Mouse (Mus musculus): ENCODE data around the gene Gm39653.
"Not testable (repeated sequence)": the region's sequence is repeated elsewhere in the genome, so short reads cannot be mapped to it uniquely, and the experiment has no call there.

The Gm39653 gene

DNA sequence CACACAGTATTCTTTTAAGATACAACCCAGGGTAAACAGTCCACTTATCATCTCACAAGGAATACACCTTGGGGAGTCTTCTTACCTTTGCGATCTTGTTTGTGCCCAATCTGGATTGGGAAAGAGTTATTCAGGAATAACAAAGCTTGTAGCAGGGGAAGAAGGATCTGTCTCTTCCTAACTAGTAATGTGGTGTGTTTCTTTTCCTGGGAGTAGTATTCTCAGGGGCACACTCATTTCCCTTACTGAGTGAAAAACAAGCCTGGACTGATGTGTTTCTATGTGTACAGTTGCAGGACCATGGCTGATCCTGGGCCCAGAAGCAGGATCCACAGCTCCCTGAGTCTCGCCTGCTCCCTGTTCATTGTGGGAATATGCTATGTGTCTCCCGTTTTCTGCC lies at the start of gene Gm39653:
Gm39653 (plus strand) TSS at position 301 of the 400 bp plus-strand sequence.
- DNase-seq (ENCODE audit: low read depth, low spot score), result no peak
- no peaks in the 10 kb centered on the region for H3K27me3 ChIP-seq (ENCODE audit: control insufficient read depth, insufficient read depth, low read length, poor library complexity, severe bottlenecking)
- H3K36me3 ChIP-seq (ENCODE audit: control insufficient read depth, insufficient read depth, low read length, poor library complexity, severe bottlenecking), result no peaks in the 10 kb centered on the region

DNA sequence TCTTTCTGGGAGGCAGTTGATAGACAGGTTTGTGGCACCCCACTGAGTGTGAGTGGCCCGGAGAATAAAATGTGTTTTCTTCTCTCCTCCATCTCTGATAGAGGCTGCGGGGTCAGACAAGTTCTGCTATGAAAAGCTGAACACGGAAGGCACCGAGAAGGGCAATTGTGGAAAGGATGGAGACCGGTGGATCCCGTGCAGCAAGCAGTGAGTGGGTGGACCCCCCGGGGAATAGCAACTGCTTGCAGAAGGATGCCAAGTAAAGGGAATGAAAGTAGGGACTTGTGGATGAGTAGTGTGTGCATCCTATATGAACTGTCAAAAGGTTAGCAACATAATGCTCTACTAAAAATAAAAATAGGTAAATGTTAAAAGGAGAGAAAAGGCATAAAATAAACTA lies 49.3 kb upstream of the Gm39653 start:
- no peaks in the 10 kb centered on the region for H3K27me3 ChIP-seq (ENCODE audit: control insufficient read depth, insufficient read depth, low read length, poor library complexity, severe bottlenecking)
- DNase-seq (ENCODE audit: low read depth, low spot score), result no peak
- no peaks in the 10 kb centered on the region for H3K36me3 ChIP-seq (ENCODE audit: control insufficient read depth, insufficient read depth, low read length, poor library complexity, severe bottlenecking)

DNA sequence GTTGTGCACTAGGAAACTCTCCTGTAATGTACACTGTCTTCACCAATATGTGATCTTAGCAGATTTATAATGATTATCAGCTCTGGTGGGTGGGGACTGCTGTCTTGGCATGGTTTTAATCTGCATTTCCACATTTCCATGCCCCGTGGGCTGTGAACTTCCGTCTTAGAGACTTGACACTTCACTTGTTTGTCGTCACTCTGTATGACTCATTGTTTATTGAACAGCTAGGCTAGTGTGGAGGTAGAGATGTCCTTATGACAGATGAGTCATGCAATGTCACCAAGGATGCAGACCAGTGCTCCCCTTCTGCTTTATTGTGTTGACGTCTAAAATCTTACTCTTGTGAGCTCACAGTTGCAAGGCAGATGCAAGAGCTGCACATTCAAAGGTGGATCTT lies 48.7 kb upstream of the Gm39653 start:
- no peak for DNase-seq (ENCODE audit: low read depth, low spot score)
- Histone ChIP-seq H3K36me3 (ENCODE audit: control insufficient read depth, insufficient read depth, low read length, poor library complexity, severe bottlenecking) (no peaks in the 10 kb centered on the region), H3K27me3 (ENCODE audit: control insufficient read depth, insufficient read depth, low read length, poor library complexity, severe bottlenecking) (no peaks in the 10 kb centered on the region)

DNA sequence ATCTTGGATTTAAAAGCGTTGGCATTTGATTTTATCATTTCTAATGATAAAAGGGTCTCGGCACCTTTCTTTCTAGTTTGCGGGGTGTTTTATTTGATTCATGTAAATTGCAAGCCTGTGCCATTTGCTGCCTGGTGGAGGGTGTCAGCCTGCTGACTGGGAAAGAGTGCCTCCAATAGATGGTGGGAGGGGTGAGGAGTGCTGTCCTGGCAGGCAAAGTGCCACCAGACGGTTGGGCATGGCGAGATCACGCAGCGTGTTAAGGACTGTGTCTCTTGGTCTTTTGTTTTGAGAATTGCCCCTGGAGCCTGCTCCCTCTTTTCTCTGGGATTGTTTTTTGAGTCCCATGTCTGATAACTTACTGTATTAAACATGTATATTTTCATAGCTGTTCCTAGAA lies 43.5 kb upstream of the Gm39653 start:
- DNase-seq (ENCODE audit: low read depth, low spot score), result no peak
- Histone ChIP-seq H3K36me3 (ENCODE audit: control insufficient read depth, insufficient read depth, low read length, poor library complexity, severe bottlenecking) (no peaks in the 10 kb centered on the region), H3K27me3 (ENCODE audit: control insufficient read depth, insufficient read depth, low read length, poor library complexity, severe bottlenecking) (no peaks in the 10 kb centered on the region)

DNA sequence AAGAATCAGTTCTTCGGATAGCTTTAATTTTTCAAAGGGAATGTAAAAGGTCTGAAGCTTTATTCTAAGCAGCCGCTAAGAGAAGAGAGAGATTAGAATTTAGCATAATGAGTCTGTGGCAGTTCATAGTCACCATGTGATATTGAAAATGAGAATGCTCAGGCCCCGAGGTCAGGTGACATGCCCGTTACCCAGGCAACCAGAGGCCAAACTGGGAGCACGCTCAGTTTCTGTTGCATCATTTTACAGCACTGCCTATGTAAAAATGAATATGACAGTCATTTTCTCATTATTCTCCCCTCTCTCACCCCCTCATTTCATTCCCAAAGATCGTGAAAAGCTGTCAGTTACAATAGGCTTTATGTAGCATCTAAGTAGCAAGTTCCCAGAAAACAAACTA lies 42.3 kb upstream of the Gm39653 start:
- Histone ChIP-seq H3K36me3 (ENCODE audit: control insufficient read depth, insufficient read depth, low read length, poor library complexity, severe bottlenecking) (no peaks in the 10 kb centered on the region), H3K27me3 (ENCODE audit: control insufficient read depth, insufficient read depth, low read length, poor library complexity, severe bottlenecking) (no peaks in the 10 kb centered on the region)
- no peak for DNase-seq (ENCODE audit: low read depth, low spot score)

DNA sequence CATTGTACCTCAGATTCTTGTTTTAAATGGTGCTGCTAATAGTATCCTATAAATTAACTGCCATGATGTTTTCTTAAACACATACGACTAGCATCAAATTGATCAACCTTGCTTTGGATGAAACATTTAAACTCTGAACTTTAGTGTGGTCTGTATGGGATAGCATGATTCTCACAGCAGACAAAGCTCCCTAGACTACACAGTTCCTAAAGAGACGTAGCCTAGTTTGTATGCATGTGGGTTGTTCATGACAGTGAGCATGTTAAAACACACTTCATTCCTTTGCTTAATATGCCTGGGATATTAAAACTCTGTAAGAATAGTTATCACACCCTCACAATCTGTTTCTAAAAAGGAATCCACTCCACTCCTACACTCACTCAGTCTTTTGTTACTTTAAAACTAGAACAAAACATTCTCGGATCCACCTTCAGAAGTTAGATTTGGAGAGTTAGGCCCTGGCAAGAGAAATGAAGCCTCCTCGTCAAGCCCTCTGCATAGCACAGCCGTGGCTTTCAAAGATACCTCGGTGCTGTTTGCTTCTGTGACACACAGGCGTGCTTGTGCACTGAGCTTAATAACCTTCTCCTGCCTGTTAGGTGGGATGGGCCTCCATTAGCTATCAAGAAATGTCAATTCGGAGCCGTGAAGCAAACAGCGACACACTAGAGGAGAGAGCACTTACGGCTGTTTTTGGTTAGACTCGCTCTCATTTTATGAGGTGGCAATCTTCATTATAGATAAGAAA lies 41.7 kb upstream of the Gm39653 start:
- Histone ChIP-seq H3K27me3 (ENCODE audit: control insufficient read depth, insufficient read depth, low read length, poor library complexity, severe bottlenecking) (no peaks in the 10 kb centered on the region), H3K36me3 (ENCODE audit: control insufficient read depth, insufficient read depth, low read length, poor library complexity, severe bottlenecking) (no peaks in the 10 kb centered on the region)
- DNase-seq (ENCODE audit: low read depth, low spot score), result no peak

DNA sequence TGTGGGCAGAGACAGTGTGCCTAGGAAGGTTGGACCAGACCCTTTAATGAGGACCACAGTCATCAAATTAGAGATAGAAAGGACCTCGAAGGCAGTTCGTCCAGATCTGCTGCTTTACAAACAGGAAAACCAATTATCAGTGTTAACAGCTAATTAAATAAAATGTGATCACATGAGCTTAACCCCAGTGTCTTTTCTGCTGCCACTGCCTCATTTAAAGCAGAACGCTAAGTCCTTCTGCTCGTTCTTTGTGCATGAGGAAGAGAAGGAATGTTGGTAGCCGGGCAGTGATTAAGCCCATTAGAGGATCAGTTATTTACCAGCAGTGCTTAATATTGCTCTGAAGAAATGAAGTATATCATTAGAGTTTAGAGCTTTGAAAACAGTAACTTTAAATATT lies 39.0 kb upstream of the Gm39653 start:
- no peak for DNase-seq (ENCODE audit: low read depth, low spot score)
- no peaks in the 10 kb centered on the region for H3K27me3 ChIP-seq (ENCODE audit: control insufficient read depth, insufficient read depth, low read length, poor library complexity, severe bottlenecking)
- no peaks in the 10 kb centered on the region for H3K36me3 ChIP-seq (ENCODE audit: control insufficient read depth, insufficient read depth, low read length, poor library complexity, severe bottlenecking)

DNA sequence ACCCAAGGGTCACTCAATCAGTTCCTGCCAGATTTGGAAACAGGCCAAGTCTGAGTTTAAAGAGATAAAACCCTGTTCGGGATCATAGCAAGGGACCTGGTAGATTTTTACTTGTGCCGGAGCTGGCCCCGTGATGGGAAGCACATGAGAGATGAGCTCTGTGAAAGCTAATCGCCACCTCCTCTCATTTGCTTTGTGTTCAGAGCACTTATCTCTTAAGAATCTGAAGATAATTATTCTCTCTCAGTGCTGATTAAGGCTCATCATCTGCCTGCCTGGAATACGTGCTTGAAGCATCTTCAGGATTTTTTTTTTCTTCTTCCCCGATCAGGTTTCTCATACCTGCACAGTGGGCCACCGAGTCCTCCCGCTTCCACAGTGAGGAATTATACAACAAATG lies 36.6 kb upstream of the Gm39653 start:
- no peaks in the 10 kb centered on the region for H3K27me3 ChIP-seq (ENCODE audit: control insufficient read depth, insufficient read depth, low read length, poor library complexity, severe bottlenecking)
- no peak for DNase-seq (ENCODE audit: low read depth, low spot score)
- no peaks in the 10 kb centered on the region for H3K36me3 ChIP-seq (ENCODE audit: control insufficient read depth, insufficient read depth, low read length, poor library complexity, severe bottlenecking)

DNA sequence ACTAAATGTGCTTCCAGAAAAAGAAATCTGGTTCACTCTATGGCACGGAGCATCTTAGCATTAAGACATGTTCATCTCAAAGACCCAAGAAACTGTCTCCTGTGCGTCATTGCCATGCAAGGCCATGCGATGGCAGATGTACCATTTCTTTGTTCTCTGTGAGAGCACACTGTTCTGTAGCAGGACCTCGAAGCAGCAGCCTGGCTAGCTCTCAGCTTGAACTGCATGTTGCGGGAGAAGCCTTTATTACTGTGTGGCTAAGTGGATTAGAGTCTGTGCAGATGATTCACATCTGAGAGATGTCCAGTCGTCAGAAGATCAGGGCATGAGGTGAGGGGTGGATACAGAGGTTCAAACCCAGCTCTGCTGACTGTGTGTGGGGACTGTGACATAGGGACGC lies 28.9 kb upstream of the Gm39653 start:
- H3K27me3 ChIP-seq (ENCODE audit: control insufficient read depth, insufficient read depth, low read length, poor library complexity, severe bottlenecking), result no peaks in the 10 kb centered on the region
- no peaks in the 10 kb centered on the region for H3K36me3 ChIP-seq (ENCODE audit: control insufficient read depth, insufficient read depth, low read length, poor library complexity, severe bottlenecking)
- no peak for DNase-seq (ENCODE audit: low read depth, low spot score)

DNA sequence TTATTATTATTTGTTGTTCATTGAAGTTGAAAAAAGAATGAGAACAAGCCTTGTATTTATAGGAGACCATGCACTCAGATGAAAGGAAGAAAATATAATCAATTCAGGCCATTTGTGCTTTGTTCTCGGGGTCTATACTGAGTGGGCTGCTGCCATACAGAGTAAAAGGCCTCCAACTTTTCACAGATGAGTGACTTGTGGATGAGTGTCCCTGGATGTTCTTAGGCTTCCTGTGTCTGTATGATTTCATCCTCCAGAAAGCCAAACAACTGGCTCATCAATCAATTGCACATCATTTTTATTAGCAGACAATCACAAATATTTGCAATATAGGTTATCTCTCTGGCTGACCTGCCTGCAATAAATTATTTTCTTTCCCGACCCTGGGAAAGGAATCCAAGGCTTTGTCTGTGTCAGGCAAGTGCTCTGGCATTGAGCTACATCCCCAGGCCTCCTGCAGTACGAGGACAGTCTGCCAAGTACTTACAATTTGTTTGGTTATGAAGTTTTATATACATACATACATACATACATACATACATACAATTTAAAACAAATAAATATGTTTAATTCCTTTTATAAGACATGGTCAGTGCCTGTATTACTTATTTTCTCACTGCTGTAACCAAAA lies 11.8 kb upstream of the Gm39653 start:
- H3K36me3 ChIP-seq (ENCODE audit: control insufficient read depth, insufficient read depth, low read length, poor library complexity, severe bottlenecking), result no peaks in the 10 kb centered on the region
- no peaks in the 10 kb centered on the region for H3K27me3 ChIP-seq (ENCODE audit: control insufficient read depth, insufficient read depth, low read length, poor library complexity, severe bottlenecking)
- DNase-seq (ENCODE audit: low read depth, low spot score), result no peak

DNA sequence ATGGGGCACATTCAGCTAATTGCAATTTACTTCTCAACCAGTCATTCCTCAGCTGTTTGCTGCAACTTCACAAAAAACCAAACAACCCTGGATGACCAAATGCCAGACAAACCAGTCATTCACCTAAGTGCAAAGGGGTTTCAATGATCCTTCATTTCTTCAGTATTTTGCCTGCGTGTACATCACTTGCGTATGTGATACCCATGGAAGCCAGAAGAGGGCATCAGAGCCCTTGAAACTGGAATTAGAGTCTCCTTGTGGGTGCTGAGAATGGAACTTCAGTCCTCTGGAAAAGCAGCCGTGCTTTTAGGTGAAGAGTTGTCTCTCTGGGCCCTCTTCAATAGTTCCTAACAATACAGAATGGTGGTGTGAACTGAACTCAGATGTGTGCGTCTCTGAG lies 6.2 kb upstream of the Gm39653 start:
- DNase-seq (ENCODE audit: low read depth, low spot score), result no peak
- Histone ChIP-seq H3K27me3 (ENCODE audit: control insufficient read depth, insufficient read depth, low read length, poor library complexity, severe bottlenecking) (no peaks in the 10 kb centered on the region), H3K36me3 (ENCODE audit: control insufficient read depth, insufficient read depth, low read length, poor library complexity, severe bottlenecking) (no peaks in the 10 kb centered on the region)

DNA sequence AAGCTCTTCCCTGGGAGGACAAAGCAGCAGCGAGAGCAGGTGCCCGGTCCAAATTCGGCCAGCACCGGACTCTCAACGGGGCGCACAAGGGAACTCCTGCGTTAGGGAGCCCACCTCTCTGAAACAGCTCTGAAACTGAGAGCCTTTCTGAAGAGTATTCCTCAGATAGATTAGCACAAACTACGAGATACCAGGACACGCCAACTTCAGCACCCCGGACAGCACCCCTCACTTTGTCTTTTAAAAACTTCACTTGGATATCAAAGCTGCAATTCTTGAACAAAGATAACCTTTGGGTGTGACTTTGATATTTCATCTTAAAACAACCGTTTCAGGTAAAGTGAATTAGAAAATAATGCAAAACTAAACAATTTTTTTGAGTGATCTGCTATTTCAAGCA lies 1.2 kb upstream of the Gm39653 start:
- no peaks in the 10 kb centered on the region for H3K36me3 ChIP-seq (ENCODE audit: control insufficient read depth, insufficient read depth, low read length, poor library complexity, severe bottlenecking)

DNA sequence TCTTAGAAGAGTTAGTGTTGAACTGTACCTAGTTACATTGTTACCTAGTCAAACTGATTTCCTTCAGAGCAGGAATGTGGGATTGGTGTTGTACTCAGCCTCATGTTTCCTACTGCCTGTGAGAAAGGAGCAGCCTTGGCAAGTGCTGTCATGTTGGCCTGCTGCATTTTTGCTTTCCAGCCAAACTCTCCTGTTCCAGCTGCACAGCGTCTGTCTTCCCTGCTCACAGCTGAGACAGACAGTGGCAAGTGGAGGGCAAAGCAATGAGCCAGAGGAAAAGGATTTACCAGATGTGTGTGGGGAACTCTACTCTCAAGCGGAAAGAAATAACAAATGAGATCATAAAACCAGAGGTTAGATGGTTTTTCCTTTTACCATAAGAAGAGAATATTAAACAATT lies 12.4 kb downstream of the Gm39653 start:
- H3K36me3 ChIP-seq (ENCODE audit: control insufficient read depth, insufficient read depth, low read length, poor library complexity, severe bottlenecking), result no peaks in the 10 kb centered on the region
- no peak for DNase-seq (ENCODE audit: low read depth, low spot score)
- no peaks in the 10 kb centered on the region for H3K27me3 ChIP-seq (ENCODE audit: control insufficient read depth, insufficient read depth, low read length, poor library complexity, severe bottlenecking)

More for the DNA sequence above, 1.2 kb upstream of the Gm39653 start:
- DNase-seq (ENCODE audit: low read depth, low spot score), result no peak
- no peaks in the 10 kb centered on the region for H3K27me3 ChIP-seq (ENCODE audit: control insufficient read depth, insufficient read depth, low read length, poor library complexity, severe bottlenecking)

DNA sequence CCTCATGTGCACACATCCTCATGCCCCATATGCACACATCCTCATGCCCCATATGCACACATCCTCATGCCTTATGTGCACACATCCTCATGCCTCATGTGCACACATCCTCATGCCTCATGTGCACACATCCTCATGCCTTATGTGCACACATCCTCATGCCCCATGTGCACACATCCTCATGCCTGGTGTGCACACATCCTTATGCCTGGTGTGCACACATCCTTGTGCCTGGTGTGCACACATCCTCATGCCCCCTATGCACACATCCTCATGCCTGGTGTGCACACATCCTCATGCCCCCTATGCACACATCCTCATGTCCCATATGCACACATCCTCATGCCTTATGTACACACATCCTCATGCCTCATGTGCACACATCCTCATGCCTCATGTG lies 14.6 kb downstream of the Gm39653 start:
- H3K27me3 ChIP-seq (ENCODE audit: control insufficient read depth, insufficient read depth, low read length, poor library complexity, severe bottlenecking); H3K36me3 ChIP-seq (ENCODE audit: control insufficient read depth, insufficient read depth, low read length, poor library complexity, severe bottlenecking): not testable (repeated sequence)
- DNase-seq (ENCODE audit: low read depth, low spot score), result peak; percentile 16

DNA sequence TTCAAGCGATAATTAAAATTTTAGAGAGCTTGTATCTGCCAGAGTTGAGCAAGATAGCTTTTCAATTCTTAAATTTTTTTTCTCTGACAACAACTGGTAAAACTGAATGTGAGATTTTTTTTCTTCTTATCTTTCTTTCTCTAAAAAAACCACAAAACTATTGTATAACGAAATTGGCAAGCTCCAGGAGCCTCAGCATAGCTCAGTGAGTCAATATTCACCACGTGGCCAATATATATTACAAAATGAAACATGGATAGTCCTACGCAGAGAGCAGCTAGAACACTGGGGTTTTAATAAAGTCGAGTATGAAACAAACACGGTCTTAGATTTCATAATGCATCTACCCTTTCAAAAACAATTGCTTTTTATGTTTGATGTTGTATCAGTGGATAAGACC lies 24.2 kb downstream of the Gm39653 start:
- no peak for DNase-seq (ENCODE audit: low read depth, low spot score)
- Histone ChIP-seq H3K36me3 (ENCODE audit: control insufficient read depth, insufficient read depth, low read length, poor library complexity, severe bottlenecking) (no peaks in the 10 kb centered on the region), H3K27me3 (ENCODE audit: control insufficient read depth, insufficient read depth, low read length, poor library complexity, severe bottlenecking) (no peaks in the 10 kb centered on the region; the same call in 1 of the 2 replicates)

DNA sequence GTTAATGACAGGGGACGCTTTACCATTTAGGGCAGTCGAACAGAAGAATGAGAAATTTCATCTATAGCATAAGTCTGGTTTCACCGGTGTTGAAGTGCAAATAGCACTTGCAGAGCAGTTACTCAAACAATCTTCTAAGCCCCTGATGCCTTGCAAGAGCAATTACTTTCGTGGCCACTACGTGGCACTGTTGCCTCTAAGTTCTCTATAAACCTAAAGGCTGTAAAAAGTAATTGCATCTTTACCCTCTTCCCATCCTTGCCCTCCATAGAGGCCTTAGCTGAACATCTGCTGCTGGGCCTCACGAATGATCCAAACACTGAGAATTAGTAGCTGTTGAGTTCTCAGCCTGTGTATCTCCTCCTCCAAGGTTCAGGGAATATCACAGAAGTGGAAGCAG lies 42.2 kb downstream of the Gm39653 start:
- DNase-seq (ENCODE audit: low read depth, low spot score), result peak; percentile 69
- H3K36me3 ChIP-seq (ENCODE audit: control insufficient read depth, insufficient read depth, low read length, poor library complexity, severe bottlenecking), result no peaks in the 10 kb centered on the region
- no peaks in the 10 kb centered on the region for H3K27me3 ChIP-seq (ENCODE audit: control insufficient read depth, insufficient read depth, low read length, poor library complexity, severe bottlenecking)

Data from splenic B cell, adult 2 months (primary cell).